Mouse (Mus musculus) layer of hippocampus, postnatal 36 days (tissue): ENCODE data around the gene Tmem178b. TPM values are rescaled to one million over a fixed set of nuclear protein-coding genes. Genes with fewer than 3 reads are reported as not detected.

Experiments
- DNase-seq, 2 experiments: peaks; one replicate each; pipeline ENCODE4 v3.0.0; 2022
- total RNA-seq, 2 experiments: library from RNA; stranded (reverse); gene quantifications; 2 replicates each; pipeline ENCODE4 v1.2.3; 2021

Tmem178b gene
- total RNA-seq, 2 experiments from 2014 or later, result 167 to 171 TPM

DNA sequence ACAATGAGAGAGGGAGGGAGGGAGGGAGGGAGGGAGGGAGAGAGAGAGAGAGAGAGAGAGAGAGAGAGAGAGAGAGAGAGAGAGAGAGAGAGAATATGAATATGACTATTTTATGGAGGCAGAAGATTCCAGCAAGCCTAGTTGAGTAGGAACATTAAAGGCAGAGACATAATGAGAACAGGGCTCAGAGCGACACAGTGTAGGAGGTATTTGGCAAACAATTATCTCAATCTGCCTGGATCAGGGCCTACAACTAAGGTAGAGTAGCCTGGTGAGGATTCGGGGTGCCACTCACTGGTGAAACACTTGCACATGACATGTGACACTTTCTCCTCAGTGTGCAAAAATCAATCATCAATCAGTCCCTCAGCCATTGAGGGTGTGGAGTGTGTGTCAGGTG, 225.4 kb downstream of the Tmem178b start:
- no peak for DNase-seq

DNA sequence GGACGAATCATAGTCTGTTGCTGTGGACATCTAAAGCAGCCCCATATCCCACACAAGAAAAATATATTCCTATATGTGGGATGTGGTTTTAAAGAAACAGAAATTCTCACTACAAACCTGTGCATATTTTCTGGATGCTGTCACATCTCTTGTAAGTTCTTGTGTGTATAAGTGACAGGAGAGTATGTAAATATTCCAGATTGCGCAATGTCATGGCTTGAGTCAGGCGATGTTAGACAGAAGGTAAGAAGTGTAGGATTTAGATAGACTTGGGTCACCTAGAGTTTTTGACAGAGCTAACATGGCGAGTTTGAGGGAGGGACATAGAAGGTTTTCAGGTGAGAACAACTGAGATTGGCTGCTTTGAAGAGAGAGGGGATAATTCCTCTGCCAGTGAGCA, 228.7 kb downstream of the Tmem178b start:
- DNase-seq, result no peak

DNA sequence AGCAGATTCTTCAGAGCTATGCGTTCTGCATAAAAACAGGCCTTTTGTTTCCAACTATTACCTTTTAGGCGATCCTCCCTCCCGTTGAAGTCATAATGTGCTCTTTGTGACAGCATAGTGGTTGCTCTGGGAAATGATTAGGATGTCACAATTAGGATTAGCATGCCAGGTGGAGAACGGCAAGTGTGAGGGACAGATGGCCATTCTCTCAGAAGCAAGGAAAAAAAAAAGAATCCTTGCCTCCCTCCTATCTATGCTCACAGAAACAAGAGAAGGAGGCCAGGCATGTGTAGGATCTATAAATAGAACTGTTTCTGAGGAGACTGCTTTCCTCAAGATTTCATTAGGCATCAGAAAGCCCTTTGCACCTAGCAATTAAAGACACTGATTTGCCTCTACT, 229.8 kb downstream of the Tmem178b start:
- no peak for DNase-seq

DNA sequence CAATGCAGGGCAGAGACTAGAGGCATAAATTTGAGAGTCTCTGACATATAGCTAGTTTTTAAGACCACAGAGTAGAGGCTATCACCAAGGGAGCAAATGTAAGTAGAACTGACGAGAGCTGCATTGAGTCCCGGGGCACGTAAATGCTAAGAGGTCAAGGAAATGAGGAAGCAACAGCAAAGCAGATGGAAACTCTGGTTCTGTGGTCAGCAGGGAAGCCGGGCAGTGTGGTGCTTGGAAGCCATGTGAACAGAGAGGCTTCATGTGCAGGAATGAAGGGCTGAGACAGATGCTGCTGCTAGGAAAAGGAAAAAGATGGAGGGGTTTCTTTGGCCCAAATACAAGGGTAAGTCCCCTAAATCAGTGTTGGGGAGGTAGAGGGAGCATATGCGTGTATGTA, 237.0 kb downstream of the Tmem178b start:
- no peak for DNase-seq

DNA sequence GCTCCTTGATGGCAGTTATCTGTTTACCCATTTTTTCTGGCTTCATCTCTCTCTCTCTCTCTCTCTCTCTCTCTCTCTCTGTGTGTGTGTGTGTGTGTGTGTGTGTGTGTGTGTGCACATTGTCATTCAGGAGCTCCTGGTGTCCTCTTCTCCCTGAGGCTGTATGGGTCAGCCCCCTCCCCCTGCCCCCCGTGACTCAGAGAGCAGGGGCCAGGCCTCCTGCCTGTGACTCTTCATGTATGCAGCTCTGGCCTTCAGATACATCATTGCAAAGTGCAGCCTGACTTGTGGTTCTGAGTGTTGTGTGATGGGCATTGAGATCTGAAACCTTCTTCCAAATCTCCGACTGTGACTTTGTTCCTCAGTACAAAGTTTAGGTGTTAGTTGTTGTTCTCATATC, 237.7 kb downstream of the Tmem178b start:
- no peak for DNase-seq

DNA sequence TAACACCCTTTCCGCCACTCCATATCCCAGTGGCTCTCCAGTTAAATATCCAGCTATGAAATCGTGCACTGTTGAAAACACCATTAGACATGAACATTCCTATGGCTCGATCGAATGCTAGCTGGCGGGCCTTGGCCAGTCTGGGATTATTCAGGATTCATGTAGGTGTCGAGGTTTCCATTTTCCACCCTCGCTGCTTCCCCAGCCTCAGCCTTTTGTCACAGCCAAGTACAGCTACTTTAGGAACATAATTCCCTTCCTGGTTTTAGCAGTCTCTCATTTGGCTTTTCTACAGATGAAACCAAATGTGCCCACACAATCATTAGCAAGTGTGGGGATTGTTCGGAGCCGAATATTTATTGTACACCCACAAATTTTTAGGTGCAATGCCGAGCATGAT, 239.4 kb downstream of the Tmem178b start:
- peak in 1 of 2 experiments; percentile 37 for DNase-seq

DNA sequence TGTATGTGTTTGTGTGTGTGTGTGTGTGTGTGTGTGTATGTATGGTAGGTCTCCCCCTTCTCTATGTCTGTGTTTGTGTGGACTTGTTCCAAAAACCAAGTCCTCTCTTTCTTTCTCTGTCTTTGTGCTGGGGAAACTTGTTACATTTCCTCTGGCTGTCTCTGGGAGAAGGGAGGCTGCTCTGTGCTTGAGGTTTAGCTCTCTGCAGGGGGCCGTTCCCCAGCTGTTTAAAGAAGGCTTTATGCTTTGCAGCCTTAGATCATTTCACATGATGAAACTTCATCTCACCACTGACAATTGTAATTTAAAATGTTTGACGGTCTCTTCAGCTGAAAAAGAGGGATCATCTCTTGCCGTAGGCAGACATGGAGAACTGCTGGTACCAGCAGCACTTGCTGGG, 243.2 kb downstream of the Tmem178b start:
- DNase-seq, result no peak

DNA sequence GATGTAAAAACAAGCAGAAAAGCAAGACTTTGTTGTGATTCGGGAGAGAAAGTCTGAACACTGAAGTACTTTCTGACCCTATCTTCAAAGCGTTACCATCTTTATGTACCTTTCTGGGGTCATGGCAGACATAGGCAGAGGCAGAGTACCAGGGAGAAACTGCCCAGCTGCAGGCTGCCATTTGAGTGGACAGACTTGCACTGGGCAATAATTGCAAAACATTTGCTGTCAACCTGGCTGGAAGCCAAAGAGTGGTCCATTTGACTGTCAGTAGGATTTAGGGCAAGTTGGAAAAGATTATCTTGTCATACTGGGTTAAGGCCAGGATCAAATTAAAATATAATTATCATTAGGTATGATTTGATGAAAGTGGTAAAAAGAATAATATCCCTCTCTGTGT, 247.1 kb downstream of the Tmem178b start:
- no peak for DNase-seq

DNA sequence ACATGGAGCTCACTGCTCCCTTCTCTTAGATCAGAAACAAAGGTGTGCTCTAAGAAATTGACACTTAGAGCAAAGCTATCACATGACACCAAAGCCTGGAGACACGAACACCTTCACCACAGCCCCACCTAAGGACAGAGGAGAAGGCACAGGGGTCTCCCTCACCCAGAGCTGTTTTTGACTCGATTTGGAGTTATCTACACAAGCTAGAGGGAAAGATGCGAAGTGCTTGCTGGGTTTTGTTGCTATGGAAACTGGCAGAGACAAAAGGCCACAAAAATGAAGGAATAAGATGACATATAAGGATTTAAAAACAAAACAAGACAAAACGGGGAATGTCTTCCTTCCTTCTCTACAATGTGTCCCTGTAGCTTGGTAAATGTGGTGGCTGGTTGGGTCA, 248.4 kb downstream of the Tmem178b start:
- DNase-seq, result no peak

DNA sequence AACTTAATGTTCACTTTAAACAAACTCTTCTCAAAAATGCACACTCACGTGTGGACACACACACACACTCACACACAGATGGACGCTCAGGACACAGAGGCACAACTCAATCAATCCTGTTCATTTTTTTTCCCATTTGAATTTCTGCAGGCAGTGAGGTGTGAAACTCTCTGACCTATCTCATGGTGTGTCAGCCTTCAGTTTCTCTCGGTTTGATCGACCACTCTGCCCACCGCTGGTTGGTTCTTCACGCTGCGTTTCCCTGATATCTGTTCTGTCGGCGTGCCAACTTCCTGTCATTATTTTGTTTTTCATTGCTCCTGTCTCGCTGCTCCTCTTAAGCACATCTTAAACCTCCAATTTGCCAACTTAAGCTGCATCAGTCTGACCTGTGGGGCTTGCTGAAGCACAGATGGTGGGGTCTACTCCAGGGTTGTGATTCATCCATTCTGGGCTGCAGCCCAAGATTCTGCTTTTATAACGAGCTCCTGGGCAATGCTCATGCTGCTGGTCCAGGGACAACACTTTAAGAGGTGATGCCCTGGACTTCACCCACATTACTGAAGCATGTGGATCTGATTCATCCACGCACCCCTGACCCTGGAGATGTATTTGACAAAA, 250.1 kb downstream of the Tmem178b start:
- DNase-seq, result no peak

DNA sequence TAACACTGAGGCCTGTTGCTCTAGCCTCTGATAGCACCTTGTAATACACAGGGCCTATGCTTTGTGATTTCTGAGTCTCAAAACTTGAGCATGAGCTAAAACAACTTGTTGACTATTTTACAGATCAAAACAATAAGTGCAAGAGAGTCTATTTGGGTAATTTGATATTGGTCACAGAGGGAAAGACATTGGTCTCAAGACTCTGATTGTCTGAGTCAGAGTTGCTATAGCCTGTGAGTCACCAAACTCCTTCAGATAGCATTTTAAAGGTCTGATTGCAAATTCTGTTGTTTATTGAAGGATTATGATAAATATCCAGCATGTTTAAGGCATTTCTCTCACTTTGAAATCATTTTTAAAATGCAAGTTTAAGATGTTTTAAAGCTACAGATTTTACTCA, 250.9 kb downstream of the Tmem178b start:
- no peak for DNase-seq

DNA sequence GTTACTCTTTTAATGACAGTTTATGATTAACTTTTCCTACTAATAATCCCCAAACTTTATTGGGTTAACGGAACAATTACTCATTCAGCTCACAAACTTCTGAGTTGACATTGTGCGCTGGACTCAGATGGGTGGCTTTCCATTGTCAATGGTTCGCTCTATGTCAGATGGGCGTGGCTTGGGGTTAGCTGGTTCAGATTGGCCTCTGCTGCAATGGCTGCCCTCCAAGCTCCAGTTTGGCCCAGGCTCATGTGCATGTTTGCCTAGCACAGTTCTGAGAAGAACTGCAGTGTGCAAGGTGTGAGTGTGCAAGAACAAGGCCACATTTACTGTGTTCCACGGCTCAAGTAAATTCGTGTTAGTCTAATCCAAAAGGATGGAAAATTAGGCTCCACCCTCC, 255.6 kb downstream of the Tmem178b start:
- DNase-seq, result no peak

DNA sequence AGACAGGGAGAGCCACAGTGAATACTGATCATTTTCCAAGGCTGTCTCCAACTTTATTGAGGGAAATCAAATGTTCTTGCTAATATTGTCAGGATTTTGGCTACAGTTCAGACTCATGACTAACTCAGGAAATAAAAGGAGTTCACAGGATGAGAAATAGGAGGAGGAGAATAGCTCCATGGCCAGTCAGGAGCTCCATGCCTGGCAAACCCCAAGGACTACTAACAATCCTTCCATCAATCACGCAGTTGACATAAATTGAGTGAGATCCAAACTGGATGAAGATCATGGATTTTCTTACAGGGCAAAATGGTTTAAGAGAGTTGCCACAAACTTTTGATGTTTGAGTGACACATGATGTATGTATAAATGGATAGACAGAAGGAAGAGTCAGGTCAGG, 258.9 kb downstream of the Tmem178b start:
- no peak for DNase-seq

DNA sequence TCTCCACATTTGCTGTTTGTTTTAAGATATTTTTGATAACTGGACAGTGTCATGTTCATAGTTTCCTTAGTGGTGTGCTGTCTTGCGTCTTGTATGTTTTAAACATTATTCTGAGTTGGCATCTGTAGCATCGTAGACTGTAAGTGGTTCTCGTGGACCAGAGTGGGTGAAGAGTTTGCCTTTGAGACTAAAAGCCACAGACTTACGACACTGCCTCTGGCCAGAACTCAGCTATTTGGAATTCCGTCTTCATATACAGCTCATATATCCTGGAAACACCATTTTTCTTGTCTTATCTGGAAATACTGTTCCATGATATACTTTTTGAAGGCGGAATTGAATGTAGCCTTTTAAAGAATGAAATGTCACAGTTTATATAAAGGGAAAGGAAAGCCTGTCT, 260.4 kb downstream of the Tmem178b start:
- DNase-seq, result no peak

DNA sequence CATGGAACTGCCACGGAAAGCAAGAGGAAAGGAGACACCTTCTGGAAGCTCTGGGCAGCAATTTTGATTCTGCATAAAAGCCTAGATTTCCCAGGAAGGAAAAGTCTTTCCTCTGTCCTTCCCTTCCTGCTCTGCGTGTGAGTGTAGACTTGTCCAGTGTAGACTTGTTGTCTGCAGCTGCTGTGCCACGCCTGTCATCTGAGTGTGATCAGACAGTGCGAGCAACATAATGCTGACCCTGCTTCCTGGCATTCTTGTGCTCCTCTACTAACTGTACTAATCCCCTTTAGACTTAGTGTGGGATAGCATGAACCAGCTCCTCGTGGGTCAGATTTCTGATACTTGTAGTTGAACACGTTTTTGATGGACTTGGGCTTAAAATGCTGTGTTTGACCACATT, 262.6 kb downstream of the Tmem178b start:
- DNase-seq, result no peak

DNA sequence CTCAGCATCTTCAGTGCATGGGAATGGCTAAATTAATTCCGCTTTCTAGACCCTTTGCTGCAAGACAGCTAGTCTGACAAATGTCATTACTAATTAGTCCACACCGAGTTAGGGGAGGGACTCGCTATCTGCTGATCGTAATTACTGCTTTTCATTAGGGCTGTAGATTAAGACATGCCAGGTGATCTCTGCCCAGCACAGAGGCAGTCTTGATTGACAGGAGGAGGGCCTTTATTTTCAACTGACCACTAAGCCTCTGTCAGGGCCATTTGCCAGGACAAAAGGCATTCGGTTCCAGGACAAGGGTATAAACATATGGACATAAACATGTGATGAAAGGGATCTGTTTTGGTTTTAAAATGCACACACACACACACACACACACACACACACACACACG, 264.3 kb downstream of the Tmem178b start:
- DNase-seq, result no peak

DNA sequence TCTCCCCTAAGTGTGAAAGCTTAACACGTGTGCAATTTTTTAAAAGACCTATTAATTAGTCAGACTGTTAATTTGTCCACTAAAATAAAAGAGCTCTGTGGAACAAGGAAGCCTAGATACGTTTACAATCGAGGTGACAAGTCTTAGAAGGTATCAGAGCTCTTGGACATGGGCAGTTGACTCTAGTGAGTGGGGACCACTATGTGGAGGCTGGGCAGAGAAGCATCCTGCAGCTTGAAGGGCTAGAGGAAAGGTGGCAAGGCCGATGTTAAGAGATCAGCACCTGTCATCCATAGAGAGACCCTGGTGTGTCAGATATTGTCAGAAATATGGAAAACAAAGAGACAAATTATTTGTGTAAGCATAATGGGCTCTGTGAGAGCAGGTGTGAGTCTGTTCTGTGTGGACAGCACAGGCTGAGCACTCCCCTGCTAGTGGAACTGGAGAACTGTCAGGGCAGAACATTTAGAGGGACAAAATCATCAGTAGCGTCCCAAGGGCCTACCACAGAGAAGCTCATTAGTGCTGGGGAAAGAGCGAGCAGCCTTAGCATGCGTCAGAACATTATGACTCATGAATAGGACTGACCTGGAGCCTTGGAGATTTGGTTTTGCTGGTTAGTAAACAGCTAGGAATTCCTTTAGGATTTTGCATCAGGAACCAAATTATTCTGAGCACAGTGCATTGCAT, 264.9 kb downstream of the Tmem178b start:
- no peak for DNase-seq

DNA sequence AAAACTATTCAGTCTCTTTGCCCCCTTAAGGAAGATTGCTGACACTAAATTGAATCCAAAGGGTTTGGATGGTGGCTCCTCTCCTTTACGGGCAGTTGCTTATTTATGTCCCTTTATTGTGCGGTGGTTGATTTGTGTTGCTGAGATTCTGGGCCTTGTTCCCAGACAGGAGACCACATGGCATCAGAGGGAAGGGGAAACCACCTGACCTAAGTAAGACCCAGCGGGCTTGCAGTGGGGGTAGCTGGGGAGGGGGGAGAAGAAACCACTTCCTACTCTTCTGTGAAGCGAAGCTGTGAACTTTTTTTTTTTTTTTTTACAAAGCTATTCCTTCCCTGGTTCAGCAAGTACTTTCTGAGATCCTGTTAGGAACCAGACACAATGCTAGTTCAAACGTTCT, 269.5 kb downstream of the Tmem178b start:
- no peak for DNase-seq

DNA sequence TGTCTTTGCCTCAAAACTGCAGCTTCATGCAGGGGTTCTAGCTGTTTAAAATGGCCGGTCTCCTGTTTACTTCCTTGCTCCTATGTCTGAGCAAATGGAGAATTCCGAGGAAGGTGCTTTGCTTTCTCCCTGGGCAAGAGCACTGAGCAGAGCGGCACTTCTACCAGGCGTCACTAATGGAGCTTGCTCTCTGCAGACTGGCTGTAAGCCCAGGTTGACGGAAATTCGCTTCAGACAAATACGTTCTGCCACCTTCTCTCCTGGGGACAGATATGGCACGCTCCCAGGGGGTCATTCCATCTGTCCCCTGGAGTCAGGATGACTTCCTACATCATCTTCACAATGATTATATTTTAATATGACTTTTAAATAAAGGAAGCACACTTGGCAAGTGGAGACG, 271.3 kb downstream of the Tmem178b start:
- DNase-seq, result no peak

DNA sequence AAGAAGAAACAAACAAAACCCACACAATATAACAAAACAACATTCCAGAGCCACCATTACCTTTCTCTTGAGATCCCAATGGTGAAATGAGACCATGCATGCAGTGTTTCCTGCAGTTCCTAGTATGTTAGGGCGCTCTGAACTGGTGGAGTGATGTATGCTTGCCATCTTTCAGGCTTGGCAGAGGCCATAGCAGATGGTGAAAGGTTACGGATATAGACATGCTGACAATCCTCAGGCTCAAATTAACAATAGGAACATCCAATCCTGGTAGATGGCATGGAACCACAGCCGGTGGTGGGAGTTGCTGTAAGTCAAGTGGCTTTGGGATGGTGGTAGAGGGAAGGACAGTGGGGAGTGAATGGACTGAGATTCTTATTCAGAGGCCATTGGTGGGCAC, 272.5 kb downstream of the Tmem178b start:
- no peak for DNase-seq

DNA sequence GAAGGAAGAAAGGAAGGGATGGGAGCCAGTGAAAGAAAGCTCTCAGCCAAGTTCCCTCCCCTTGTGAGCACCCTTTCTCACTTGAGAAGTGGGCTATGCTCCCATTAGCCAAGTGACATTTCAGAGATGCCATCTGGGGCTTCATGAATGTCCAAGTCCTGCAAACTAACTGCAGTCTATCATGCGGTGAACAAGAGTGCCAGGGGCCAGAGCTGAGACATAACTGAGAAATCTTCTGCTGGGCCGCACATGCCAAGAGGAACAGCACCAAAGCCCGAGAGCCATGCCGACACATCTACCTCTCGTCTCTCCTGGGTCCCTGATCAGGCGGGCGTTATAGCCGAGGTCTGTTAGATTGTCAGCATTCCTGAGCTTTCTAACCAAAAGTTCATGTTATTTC, 279.2 kb downstream of the Tmem178b start:
- DNase-seq, result no peak

DNA sequence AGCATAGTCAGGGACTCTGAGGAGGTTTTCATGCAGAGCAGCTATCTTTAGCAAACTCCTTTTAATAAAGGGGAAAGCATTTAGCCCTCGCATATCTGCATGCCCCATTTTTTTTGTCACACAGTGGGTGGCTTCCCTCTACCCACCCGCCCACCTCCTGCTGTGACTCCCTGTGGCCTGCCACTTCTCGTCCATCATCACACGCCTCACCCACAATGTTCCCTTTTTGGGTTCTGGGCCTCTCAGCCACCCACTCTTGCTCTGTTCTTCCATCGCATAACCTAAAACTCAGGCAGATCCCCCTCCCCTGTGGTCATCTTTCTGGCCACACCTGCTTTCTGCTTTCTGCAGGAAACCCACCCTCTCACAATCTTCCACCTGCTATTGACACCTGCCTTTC, 288.3 kb downstream of the Tmem178b start:
- DNase-seq, result no peak

DNA sequence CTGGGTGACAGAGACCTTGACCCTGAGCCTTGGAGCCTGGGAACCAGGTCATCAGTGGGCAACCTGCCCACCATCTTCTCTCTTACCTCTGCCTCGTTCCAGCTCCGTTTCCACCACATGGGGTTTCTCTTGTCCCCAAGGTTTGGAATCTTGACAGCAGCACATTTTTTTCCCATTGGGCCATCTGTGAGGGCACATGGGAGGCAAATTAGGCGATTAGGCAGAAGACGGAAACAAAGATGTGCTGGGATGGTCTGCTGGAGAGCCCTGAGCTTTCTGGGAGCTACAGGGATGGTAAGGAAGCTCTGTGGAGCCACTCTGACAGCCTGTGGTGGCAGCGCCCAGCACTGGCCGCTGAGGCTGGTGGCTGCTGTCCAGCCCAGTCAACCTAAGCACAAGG, 300.5 kb downstream of the Tmem178b start:
- DNase-seq, result no peak

DNA sequence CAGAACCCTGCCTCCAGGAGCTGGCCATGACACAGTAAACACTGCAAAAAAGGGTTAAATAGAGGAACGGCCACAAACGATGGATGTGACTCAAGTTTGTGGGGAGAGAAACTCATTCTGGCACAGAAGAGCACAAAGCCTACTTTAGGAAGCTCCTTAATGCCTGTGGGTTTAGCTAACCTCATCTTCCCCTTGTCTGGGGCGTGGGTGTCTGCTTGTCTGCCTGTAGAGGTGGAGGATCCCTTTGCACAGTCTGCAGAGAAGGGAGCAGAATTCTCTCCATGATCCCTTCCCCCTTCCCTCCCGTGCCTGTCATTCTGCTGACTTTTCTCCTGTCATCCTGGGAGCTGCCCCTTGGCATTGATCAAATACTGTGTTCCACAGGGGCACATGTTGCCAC, 304.8 kb downstream of the Tmem178b start:
- DNase-seq, result no peak

DNA sequence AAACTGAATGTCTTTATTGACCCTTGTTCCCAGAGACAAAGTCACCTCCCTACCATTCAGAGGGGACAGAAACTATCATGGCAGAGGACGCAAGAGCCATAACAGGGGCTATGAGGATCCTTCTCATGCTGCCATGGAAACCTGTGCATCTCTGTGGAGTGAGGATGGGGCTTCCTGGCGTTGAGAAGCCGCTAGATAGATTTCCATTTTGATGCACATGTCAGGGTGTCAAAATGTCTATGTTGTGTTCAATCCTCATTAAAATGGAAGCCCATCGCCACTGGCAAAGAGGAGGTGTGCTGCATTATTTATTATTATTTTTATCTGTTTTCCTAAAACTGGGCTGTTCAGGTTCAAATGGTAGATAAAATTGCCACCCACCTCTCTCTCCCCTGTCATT, 307.5 kb downstream of the Tmem178b start:
- no peak for DNase-seq
